Mouse (Mus musculus) urinary bladder, postnatal 4 days (tissue): ENCODE results near the gene Ggnbp2.

ENCODE experiments used
- DNase-seq, 2 experiments: peaks; one replicate each; pipeline ENCODE4 v3.0.0; 2021 to 2022; ENCODE audit warnings: low spot score in 2 of 2

Gene Ggnbp2

DNA sequence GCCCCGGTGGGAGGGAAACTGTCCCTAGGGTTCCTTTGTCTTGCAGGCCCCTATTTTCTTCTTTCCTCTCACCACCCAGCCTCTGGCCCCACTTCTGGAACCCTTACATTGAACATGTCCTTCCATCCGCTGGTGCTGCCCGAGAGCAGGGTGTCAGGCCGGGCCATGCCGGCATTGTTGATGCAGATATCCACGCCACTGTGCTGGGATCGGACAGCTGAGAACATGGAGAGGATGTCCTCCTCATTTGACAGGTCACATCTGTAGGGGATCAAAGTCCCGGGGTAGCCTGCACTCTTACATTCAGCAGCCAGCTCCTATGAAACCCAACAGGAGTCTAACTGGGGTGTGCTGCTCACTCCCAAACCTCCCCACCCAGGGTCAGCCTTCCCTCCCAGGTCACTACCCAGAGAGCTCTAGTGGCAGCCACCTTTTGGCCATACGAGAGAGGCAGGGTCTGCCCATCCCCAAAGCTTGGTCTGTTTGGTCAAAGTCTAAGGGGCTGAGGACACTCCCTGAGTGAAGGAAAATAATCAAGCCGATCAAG lies 45.3 kb downstream of the Ggnbp2 start:
- DNase-seq, result peak in 1 of 2 experiments; percentile 50

DNA sequence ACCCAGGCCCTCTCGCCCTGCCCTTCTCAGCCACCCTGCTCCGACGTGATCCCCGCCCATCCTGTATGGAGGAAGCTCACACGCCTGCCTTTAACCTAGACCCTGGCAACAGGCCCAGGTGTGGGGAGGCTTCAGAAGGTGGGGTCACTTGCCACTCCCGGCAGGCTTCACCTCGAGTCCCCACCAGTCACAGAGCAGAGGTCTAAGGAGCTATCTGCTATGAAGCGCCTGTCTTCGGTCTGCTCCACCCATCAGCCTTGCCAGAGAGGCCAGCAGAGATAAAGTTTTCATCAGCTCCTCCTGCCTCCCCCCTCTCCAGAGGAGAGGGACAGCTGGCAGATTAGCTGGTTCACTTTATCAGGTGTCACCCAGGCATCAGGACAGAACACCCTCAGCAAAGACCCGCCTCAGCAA lies 47.1 kb downstream of the Ggnbp2 start:
- DNase-seq, result peak in 1 of 2 experiments; percentile 58

DNA sequence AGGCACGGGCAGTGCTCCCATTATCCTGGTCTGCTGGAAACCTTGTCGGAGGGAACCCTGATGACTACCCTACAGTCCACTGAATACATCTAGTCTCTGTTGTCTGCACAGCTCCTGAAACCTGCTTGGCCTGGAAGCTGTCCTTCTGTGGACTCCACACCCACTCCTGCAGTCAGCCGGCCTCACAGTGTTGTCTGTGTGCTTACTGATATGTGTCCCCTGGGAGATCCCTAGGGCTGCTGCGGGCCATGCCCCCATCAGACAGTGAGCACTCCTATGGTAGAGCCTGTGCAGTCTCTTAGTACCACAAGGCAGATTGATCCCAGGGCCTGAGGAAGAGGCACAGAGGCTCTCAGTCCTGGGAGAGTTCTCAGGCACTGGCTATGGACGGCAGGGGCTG lies 48.1 kb downstream of the Ggnbp2 start:
- DNase-seq, result no peak

DNA sequence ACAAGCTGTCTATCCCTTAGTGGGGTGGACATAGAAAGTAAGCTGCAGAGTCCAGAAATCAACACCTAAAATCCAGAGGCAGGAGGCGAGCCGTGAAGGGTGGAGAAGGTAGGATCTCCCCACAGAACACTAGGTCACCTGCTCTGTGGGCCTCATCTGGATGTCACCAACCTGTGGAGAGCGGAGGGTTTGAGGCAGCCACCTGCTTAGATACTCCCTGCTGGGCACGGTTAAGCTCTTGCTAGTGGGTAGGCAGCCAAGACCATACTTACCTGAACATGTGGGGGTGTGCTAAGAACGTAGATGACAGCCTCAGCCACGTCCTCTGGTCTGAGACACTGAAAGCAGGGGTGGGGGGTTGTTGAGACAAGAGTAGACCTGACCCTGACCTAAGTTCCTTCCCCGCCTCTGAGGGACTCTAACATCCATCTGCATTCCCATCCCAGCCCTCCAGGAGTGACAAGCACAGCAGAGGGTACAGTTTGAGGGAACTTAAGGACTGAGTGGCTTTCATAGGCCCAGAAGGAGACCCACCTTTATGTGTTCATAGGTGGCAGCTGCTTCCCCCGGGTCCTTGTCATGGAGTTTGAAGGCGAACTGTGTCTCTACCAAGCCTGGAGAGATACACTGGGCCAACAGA lies 49.4 kb downstream of the Ggnbp2 start:
- DNase-seq, result peak in 1 of 2 experiments; percentile 44

DNA sequence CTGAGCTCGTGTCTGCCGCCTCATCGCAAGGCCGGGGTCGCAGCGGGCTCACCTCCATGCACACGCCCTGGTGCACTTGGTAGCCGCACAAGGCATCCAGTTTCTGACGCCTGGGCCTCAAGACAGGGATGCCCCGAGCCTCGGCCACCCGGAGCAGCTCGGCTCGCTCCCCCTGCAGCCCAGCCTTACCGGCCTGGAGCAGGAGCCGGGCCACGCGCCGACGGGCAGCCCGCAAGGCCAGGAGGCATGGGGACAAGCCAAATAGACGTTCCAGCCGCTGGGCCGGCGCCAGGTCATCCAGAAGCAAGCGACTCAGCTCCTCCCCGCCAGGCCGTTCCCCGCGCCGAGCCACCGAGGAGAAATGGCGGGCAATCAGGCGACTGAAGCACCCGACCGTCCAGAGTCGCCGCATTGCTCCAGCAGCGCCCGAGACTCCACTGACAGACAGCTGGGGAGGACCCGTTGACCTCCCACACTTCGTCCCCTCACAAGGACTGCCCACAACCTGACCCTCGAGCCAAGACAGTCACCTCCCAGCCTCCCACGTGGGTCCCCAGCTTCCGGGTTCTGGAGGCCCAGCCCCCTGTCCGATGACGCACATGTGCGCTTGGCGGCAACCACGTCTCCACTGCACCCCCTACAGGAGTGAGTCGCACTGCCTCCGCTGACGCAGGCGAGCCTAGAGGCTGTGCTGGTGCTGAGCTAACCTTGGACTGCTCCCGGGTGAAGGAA lies 51.5 kb downstream of the Ggnbp2 start, which contains the start of gene Mrm1:
Mrm1 (minus strand) TSS at position 555 of the 732 bp plus-strand sequence.
- DNase-seq, result peak; percentile 89 to 93

DNA sequence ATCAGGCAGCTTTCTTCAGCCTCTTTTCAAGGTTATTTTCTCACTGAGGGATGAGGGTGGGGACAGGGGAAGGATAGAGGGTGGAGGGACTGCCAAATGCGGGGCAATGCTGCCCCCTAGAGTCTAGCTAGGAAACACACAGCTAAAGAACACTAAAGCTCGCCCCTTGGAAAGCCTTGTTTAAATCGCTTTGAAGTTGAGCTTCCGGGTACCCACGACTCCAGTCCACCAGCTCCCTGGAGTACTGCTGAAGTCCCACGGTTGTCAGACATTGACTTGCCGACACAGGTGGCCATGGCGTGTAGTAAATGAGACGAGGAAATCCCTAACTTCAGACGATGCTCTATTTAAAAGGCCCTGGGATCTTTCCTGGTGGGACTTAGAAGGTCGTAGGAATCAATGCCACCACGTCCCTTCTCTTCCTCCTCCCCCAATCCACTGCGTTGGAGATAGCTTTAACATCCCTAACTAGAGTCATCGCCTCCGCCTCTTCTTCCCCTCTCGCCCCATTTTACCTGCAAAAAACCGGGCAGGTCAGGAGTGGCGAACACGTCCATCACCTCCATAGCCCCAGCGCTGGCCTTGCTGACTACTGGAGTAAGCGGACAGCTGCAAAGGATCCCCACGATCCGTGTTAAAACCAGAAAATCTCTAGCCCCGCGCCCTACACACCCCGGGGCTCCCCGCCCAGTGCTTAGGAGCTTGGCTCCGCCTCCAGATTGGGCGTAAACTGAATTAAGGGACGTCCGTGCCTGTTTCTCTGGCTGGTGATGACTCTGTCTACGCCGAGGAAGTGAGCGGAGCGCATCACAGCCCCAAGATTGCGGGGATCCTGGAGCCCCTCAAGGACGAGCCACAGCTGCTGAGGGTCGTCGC lies 52.3 kb downstream of the Ggnbp2 start:
- peak; percentile 71 to 77 for DNase-seq

DNA sequence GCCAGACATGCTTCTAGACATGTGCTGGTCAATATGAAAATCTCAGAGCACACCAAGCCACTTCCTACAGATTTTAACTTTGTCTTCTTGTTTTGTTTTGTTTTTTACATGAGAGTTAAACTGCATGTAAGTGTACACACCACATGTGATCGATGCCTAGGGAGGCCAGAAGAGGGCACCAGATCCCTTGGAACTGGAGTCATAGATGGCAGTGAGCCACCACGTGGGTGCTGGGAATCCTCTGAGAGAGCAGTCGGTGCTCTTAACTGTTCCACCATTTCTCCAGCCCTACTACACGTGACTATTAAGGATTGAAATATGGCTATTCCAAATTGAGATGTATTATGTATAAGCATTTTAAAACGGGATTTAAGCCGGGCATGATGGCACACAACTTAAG lies 53.3 kb downstream of the Ggnbp2 start:
- DNase-seq, result no peak

DNA sequence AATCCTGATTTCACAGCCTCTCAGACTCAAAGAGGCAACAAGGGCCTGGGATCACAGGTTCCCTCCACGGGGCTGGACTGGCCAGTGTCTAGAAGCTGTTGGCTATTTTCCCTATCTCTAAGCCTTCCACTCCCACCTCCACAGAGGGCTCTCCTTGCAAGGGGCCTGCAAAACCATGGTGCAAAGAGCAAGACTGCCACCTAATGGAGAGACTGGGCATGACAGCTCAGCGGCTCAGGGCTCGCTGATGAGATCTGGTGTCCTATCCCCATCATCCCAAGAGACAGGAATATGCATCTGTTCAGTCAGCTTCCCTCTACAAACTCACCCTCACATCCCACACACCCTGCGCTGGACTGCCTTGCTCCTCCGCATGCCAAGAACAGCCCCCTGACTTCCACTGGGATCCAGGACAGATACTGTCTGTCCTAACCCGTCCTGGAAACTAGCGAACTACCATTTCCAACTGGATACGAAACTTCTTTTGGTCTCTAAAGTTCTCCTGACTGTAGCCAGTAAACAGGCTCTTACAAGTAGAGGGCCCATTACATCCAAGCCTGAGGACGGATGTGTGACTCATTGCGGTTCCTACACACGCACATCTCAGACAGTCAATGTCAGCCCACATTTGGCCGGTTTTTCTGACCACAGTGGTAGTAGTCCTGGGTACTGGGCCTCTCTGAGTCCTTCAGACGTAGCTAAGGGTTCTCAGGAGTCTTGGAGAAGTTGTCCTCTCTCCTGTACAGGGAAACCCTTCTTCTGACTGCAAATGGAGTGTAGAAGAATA lies 56.7 kb downstream of the Ggnbp2 start:
- DNase-seq, result peak; percentile 47 to 77

DNA sequence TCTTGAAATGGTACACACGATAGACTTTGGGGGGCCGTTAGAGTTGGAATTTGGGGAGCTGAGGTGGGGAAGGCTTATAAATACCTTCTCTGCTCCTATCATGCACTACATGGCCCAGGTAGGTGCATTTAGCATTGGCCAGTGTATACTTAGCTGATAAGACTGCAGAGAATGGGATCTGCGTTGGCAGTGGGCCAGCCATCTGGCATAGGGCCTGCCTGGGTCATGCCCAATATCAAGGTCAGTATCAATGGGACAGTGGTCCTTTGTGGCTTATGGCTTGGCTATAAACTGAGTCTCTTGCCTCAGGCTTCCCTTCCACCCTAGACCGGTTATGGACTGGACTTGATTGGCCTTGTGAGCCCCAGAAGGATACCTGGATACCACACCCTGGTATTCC lies 66.2 kb downstream of the Ggnbp2 start:
- DNase-seq, result no peak

DNA sequence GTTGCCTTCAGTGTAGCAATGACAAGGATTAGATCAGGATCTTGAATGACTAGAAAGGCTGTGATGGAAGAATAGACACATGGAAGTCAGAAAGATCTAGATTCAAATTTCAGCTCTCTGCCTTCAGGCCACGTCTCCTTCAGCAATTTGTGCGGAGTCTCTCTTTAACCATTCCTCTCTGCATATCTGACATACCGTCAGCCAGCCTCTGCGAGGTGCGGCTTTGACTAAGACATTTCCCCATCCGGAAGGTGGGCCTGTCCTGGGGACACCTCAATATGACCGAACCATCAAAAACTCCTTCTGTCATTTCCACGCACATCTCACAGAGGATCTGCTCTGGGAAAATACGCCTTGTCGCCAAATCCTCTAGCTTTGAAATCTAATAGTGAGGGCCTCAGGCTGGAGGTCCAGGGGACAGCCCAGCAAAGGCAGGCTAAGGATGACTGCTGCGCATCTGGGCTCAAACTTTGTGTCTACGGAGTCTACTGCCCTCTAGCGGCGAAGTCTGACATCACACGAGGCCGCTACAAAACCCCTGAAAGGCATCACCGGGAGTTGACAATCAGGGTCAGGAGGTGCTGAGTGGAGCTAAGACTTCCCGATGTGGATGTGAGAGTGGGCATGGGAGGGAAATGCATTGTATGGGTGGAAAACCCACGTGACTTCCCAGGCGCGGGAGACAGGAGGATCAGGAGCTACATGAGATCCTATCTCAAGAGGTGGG lies 72.8 kb downstream of the Ggnbp2 start:
- peak; percentile 34 to 75 for DNase-seq

DNA sequence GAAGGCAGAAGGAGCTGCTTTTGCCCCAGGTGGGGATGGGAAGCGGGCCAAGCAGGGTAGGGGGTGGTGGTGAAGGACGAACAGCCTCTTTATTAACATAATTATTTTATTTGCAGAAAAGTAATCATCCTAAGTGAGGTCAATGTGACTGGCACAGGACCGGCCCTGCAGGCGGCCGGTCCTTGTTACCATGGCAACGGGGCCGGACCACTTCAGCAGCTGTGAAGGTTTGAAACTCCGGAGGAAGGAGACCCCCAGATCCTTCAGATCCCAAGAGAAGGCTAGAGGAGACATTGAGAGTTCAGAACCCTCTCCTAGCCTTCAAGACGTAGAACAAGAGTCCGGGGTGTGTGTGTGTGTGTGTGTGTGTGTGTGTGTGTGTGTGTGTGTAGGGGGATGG lies 73.6 kb downstream of the Ggnbp2 start:
- no peak for DNase-seq

DNA sequence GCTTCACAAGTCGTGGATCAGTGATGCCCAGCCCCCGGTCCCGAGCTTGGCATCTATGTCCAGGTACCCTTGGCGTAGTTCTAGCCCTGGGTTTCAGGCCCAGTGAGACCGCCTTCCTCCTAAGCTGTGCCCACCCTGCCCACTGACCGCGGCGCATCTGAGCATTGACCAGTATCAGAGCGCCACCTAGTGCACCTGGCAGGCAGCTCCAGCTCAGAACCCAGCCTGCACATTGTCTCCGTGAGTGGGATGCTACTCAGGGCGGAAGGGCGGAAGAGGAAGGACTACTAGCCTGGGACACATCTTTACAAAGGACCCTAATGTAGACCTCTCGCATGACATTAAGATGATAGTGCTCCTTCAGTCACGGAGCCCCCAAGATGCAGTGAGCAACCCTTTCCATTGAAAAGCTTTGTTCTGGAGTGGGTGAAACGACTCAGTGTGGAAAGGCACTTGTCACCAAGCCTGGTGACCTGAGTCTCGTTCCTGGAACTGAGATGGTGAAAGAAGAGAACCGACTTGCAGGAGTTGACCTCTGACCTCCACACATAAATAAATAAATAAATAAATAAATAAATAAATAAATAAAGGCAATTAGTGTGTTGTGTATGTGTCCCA lies 76.0 kb downstream of the Ggnbp2 start:
- peak; percentile 53 to 71 for DNase-seq

DNA sequence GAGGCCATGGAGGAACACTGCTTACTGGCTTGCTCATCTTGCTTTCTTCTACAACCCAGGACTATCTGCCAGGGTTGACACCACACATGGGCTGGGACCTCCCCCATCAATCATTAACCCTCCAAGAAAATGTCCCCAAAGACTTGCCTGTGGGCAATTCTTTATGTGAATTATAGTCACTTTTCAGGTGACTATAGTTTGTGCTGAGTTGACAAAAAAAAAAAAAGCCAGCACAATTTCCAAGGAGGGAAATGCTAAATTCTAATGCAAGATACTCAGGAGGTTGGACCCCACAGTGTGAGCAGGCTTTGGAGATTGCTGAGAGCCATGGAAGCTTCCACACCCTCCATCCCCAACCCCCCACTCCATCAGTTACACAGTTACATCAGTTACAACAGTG lies 77.1 kb downstream of the Ggnbp2 start:
- DNase-seq, result no peak

DNA sequence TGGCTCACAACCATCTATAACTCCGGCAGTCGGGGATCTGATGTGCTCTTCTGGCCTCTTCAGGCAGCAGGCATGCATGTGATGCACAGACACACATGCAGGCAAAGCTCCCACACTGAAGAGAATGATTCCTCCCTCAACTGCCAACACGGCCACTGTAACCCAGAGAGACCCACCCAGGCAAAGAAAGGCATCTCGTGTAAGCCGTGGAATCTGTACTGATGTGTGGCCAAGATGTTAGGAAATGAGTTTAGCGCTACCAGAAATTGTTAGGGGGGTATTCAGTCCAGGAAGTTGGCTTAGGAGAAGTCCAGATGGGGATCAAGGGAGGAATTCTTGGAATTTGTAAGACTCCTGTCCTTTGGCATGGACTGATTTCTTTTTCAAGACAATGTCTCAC lies 80.2 kb downstream of the Ggnbp2 start:
- DNase-seq, result no peak
